Mouse (Mus musculus) bone marrow macrophage, adult 2 months (primary cell): ENCODE measurements around the gene Cask. TPM values are rescaled to one million over a fixed set of nuclear protein-coding genes. Genes with fewer than 3 reads are reported as not detected.

Experiments
- H3K27ac ChIP-seq: 2 replicates; pipeline ENCODE4 v1.5.1; 2012; ENCODE audit warnings: low read depth, low read length; ENCODE audit not compliant: insufficient read depth
- H3K4me1 ChIP-seq: 2 replicates; pipeline ENCODE4 v1.6.1; 2012; ENCODE audit warnings: low read length; ENCODE audit not compliant: control insufficient read depth, insufficient read depth
- H3K4me3 ChIP-seq: 2 replicates; pipeline ENCODE4 v1.5.1; 2012; ENCODE audit warnings: mild to moderate bottlenecking, low read length, moderate library complexity; ENCODE audit not compliant: insufficient read depth
- CTCF ChIP-seq: IDR thresholded peaks from 2 replicates; pipeline ENCODE4 v1.5.1; 2012; ENCODE audit warnings: low read depth, mild to moderate bottlenecking, low read length, moderate library complexity
- POLR2A ChIP-seq: IDR thresholded peaks from 2 replicates; pipeline ENCODE4 v1.6.1; 2012; ENCODE audit warnings: mild to moderate bottlenecking, low read depth, low read length, borderline replicate concordance
- polyA plus RNA-seq: library from polyadenylated mRNA; stranded (reverse); fragments of >200 nt; gene quantifications from 2 replicates; pipeline ENCODE4 v1.2.4, GENCODE M21; 2012; ENCODE audit not compliant: missing spikeins, insufficient read depth, insufficient read length

Cask gene
- polyA plus RNA-seq, 1 experiment, result 24.9 TPM

GRCm38 (mm10) chrX:13502862-13503375 lies 348.2 kb downstream of the Cask start:
- H3K27ac ChIP-seq, result 0 out of 2 replicates have a peak overlapping the region, but pooled peaks have one; percentile 19
- H3K4me1 ChIP-seq, result peaks cover 34% of the 10 kb centered on the region
- no peak overlapping the region for H3K4me3 ChIP-seq
- TF ChIP-seq POLR2A, result no peak

- Histone ChIP-seq H3K27ac (no peak overlapping the region), H3K4me3 (no peak overlapping the region), H3K4me1 (peaks cover 18% of the 10 kb centered on the region)
- TF ChIP-seq POLR2A (no peak), CTCF (no peak)
Measured at GRCm38 (mm10) chrX:13500284-13500683, 350.9 kb downstream of the Cask start.

GRCm38 (mm10) chrX:13494892-13495703 lies 356.1 kb downstream of the Cask start:
- no peak overlapping the region for H3K4me3 ChIP-seq
- H3K27ac ChIP-seq, result no peak overlapping the region
- no peak for TF ChIP-seq POLR2A
- TF ChIP-seq CTCF, result no peak
- 0 out of 2 replicates have a peak, but pooled peaks cover 2% of the 10 kb centered on the region for H3K4me1 ChIP-seq

GRCm38 (mm10) chrX:13492922-13493321 lies 358.2 kb downstream of the Cask start:
- 0 out of 2 replicates have a peak, but pooled peaks cover 4% of the 10 kb centered on the region for H3K4me1 ChIP-seq
- no peak overlapping the region for H3K4me3 ChIP-seq
- H3K27ac ChIP-seq, result peak overlapping the region; percentile 7
- TF ChIP-seq POLR2A (no peak), CTCF (no peak)

GRCm38 (mm10) chrX:13490941-13491340 lies 360.2 kb downstream of the Cask start:
- TF ChIP-seq POLR2A, result no peak
- TF ChIP-seq CTCF, result no peak
- Histone ChIP-seq H3K4me3 (no peak overlapping the region), H3K27ac (no peak overlapping the region), H3K4me1 (0 out of 2 replicates have a peak, but pooled peaks cover 4% of the 10 kb centered on the region)

GRCm38 (mm10) chrX:13489761-13490160 lies 361.4 kb downstream of the Cask start:
- H3K27ac ChIP-seq, result no peak overlapping the region
- no peak for TF ChIP-seq POLR2A
- TF ChIP-seq CTCF, result no peak
- 0 out of 2 replicates have a peak, but pooled peaks cover 4% of the 10 kb centered on the region for H3K4me1 ChIP-seq
- H3K4me3 ChIP-seq, result no peak overlapping the region

GRCm38 (mm10) chrX:13489001-13489400 lies 362.2 kb downstream of the Cask start:
- Histone ChIP-seq H3K4me1 (0 out of 2 replicates have a peak, but pooled peaks cover 4% of the 10 kb centered on the region), H3K27ac (no peak overlapping the region), H3K4me3 (no peak overlapping the region)
- TF ChIP-seq POLR2A (no peak), CTCF (no peak)

- TF ChIP-seq CTCF (no peak), POLR2A (no peak)
- Histone ChIP-seq H3K4me1 (peaks cover 7% of the 10 kb centered on the region; the same call in 1 of the 2 replicates), H3K27ac (no peak overlapping the region), H3K4me3 (no peak overlapping the region)
Measured at GRCm38 (mm10) chrX:13484447-13484846, 366.7 kb downstream of the Cask start.

- Histone ChIP-seq H3K4me3 (no peak overlapping the region), H3K27ac (no peak overlapping the region), H3K4me1 (peaks cover 9% of the 10 kb centered on the region)
- TF ChIP-seq CTCF (no peak), POLR2A (no peak)
Measured at GRCm38 (mm10) chrX:13482576-13482975, 368.6 kb downstream of the Cask start.

- TF ChIP-seq CTCF, result no peak
- TF ChIP-seq POLR2A, result no peak
- Histone ChIP-seq H3K27ac (no peak overlapping the region), H3K4me3 (no peak overlapping the region), H3K4me1 (peaks cover 9% of the 10 kb centered on the region)
Measured at GRCm38 (mm10) chrX:13479570-13479969, 371.6 kb downstream of the Cask start.
